Mouse (Mus musculus): ENCODE measurements at regions not wholly inside any gene's neighbourhood (a gene's known extent, or its start where the extent isn't known, plus 50 kb on each side); places are given as distances from the start of the nearest gene placed in this dataset.

GRCm38 (mm10) chr4:98200701-98201100 is 182.4 kb downstream of the Tm2d1 start:
- no peak for DNase-seq (ENCODE audit: low read depth)

- DNase-seq (ENCODE audit: low read depth): no peak
Measured at GRCm38 (mm10) chr4:98190318-98190717, 192.8 kb downstream of the Tm2d1 start.

- no peak for DNase-seq (ENCODE audit: low read depth)
Measured at GRCm38 (mm10) chr4:98189894-98190293, 193.2 kb downstream of the Tm2d1 start.

- DNase-seq (ENCODE audit: low read depth): no peak
Measured at GRCm38 (mm10) chr4:98188944-98189343, 194.2 kb downstream of the Tm2d1 start.

GRCm38 (mm10) chr4:98187038-98187437 is 196.1 kb downstream of the Tm2d1 start:
- DNase-seq (ENCODE audit: low read depth): no peak

- no peak for DNase-seq (ENCODE audit: low read depth)
Measured at GRCm38 (mm10) chr4:98182053-98182355, 201.1 kb downstream of the Tm2d1 start.

- DNase-seq (ENCODE audit: low read depth): no peak
Measured at GRCm38 (mm10) chr4:98181185-98182052, 201.7 kb downstream of the Tm2d1 start.

- DNase-seq (ENCODE audit: low read depth): no peak
Measured at GRCm38 (mm10) chr4:98180336-98180735, 202.8 kb downstream of the Tm2d1 start.

All from gonadal fat pad, adult 2 months (tissue).